Mouse (Mus musculus): ENCODE data around the gene Dop1b.
"Not testable (repeated sequence)": the region's sequence is repeated elsewhere in the genome, so short reads cannot be mapped to it uniquely, and the experiment has no call there.

The Dop1b gene

DNA sequence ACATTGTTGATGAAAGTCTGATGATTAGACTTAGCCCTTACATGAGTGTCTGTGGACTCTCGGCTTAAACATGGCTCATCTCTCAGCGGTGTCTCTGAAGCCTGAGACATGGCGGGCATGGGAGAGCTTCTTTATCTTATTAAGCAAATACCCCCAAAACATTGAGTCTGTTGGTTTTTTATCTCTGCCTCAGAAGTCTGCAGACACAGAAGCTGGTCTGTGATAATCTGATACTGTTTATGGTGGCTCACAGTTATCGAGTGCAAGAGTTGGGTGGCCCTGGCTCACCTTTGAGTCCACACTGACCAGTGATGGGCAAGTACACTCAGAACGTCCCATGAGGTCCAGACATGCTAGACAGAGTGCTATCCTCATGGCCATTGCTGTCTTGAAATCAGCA lies 63.0 kb downstream of the Dop1b start:
- Histone ChIP-seq H3K36me3 (ENCODE audit: insufficient read depth, low read length) (peaks cover 40% of the 10 kb centered on the region), H3K9me3 (ENCODE audit: low read length) (no peaks in the 10 kb centered on the region), H3K4me1 (replicated peaks; ENCODE audit: low read depth, low read length) (peaks cover 33% of the 10 kb centered on the region), H3K4me3 (replicated peaks; ENCODE audit: low read length) (no peak overlapping the region), H3K27me3 (ENCODE audit: insufficient read depth, low read length) (no peaks in the 10 kb centered on the region)
- no peak for TF ChIP-seq CTCF (conservative IDR thresholded peaks at IDR 0.05; ENCODE audit: low read length)
- TF ChIP-seq POU5F1 (IDR thresholded peaks at IDR 0.05; ENCODE audit: borderline replicate concordance, low read length), result no peak
- TF ChIP-seq NANOG (IDR thresholded peaks at IDR 0.05; ENCODE audit: borderline replicate concordance, low read length), result no peak

DNA sequence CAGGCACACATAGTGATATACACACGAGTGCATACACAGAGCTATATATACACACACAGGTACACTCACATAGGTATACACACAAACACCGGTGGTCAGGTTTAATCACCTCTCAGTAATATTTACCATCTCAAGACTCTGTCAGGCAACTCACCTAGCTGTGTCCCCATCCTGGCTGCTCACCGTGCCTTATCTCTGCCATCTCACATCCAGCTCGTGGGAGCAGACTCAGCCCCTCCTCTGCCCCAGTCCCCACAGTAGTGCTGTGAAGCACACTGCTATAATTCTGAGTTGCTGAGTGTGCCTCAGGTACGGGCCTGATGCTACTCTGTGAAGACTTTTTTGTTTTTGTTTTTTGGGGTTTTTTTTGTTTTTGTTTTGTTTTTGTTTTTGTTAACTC lies 64.8 kb downstream of the Dop1b start:
- Histone ChIP-seq H3K4me1 (replicated peaks; ENCODE audit: low read depth, low read length) (peaks cover 29% of the 10 kb centered on the region), H3K36me3 (ENCODE audit: insufficient read depth, low read length) (peaks cover 49% of the 10 kb centered on the region), H3K9me3 (ENCODE audit: low read length) (no peaks in the 10 kb centered on the region), H3K27me3 (ENCODE audit: insufficient read depth, low read length) (no peaks in the 10 kb centered on the region), H3K4me3 (replicated peaks; ENCODE audit: low read length) (no peak overlapping the region)
- TF ChIP-seq CTCF (conservative IDR thresholded peaks at IDR 0.05; ENCODE audit: low read length), result no peak
- TF ChIP-seq NANOG (IDR thresholded peaks at IDR 0.05; ENCODE audit: borderline replicate concordance, low read length), result no peak
- no peak for TF ChIP-seq POU5F1 (IDR thresholded peaks at IDR 0.05; ENCODE audit: borderline replicate concordance, low read length)

DNA sequence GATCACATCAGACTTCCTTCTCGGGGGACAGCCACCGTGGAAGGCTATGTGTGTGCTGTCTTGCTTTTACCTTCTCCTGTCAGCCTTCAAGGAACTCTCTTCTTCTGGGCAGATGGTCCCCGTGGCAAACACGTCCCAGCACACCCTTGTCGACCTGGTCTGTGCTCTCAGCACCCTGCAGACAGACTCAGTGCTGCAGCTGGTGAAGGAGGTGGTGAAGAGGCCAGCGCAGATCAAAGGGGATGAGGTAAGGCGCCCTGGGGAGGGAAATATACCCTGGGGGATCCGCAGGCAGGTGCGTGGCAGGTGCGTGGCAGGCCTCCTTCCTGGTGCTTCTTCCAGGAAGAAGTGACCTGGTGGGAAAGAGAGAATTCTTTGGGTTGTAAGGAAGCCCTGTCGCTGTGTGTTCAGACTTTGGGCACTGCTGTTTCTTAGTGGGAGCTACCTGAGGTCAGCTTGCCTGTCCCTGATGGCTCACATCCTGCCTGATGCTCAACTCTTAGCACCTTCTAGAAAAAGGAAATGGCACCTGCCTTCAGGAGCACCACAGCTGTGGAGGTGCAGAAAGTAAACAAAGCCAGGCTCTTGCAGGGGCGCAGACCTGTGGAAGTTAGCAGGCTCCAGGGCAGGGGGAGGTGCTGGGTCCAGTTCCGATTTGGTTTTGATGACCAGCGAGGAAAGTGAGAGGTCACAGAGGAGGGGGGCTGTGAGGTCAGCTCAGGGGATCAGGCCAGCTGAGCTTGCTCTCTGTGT lies 65.7 kb downstream of the Dop1b start:
- TF ChIP-seq NANOG (IDR thresholded peaks at IDR 0.05; ENCODE audit: borderline replicate concordance, low read length), result no peak
- no peak for TF ChIP-seq CTCF (conservative IDR thresholded peaks at IDR 0.05; ENCODE audit: low read length)
- TF ChIP-seq POU5F1 (IDR thresholded peaks at IDR 0.05; ENCODE audit: borderline replicate concordance, low read length), result no peak
- Histone ChIP-seq H3K4me1 (replicated peaks; ENCODE audit: low read depth, low read length) (peaks cover 29% of the 10 kb centered on the region), H3K9me3 (ENCODE audit: low read length) (no peaks in the 10 kb centered on the region), H3K27me3 (ENCODE audit: insufficient read depth, low read length) (no peaks in the 10 kb centered on the region), H3K36me3 (ENCODE audit: insufficient read depth, low read length) (peaks cover 59% of the 10 kb centered on the region), H3K4me3 (replicated peaks; ENCODE audit: low read length) (no peak overlapping the region)

DNA sequence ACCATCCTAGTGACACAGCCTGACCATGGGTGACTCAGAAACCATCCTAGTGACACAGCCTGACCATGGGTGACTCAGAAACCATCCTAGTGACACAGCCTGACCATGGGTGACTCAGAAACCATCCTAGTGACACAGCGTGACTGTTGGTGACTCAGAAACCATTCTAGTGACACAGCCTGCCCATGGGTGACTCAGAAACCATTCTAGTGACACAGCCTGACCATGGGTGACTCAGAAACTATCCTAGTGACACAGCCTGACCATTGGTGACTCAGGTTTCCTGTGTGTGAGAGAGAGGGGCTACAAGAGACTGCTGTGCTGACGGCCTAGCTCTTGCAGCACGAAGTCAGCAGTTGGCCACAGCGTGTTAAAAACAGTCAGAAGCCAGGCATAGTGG lies 66.7 kb downstream of the Dop1b start:
- Histone ChIP-seq H3K36me3 (ENCODE audit: insufficient read depth, low read length) (peaks cover 64% of the 10 kb centered on the region), H3K4me1 (replicated peaks; ENCODE audit: low read depth, low read length) (peaks cover 29% of the 10 kb centered on the region)
- H3K27me3 ChIP-seq (ENCODE audit: insufficient read depth, low read length); H3K9me3 ChIP-seq (ENCODE audit: low read length); H3K4me3 ChIP-seq (replicated peaks; ENCODE audit: low read length): not testable (repeated sequence)

DNA sequence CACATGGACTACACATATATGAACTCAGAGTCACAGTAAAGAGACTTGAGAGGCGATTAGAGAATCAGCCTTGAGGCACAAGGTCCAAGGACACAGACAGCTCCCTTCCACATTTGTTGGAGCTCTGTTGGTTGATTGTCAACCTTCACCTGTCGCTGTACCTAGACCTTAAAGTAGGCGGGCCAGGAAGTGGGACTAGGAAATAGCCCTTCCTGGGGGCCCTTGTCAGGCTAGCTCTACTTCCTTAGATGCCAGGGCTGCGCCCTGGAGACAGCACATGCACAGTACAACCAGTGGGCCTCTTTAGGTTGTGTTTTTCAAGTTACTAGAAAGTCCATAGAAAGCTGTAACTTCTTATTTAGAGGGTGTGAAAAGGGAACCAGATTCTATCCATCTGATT lies 67.8 kb downstream of the Dop1b start:
- no peaks in the 10 kb centered on the region for H3K27me3 ChIP-seq (ENCODE audit: insufficient read depth, low read length)
- peaks cover 21% of the 10 kb centered on the region for H3K4me1 ChIP-seq (replicated peaks; ENCODE audit: low read depth, low read length)
- peaks cover 69% of the 10 kb centered on the region for H3K36me3 ChIP-seq (ENCODE audit: insufficient read depth, low read length)
- H3K4me3 ChIP-seq (replicated peaks; ENCODE audit: low read length), result no peak overlapping the region
- TF ChIP-seq POU5F1 (IDR thresholded peaks at IDR 0.05; ENCODE audit: borderline replicate concordance, low read length), result no peak
- no peak for TF ChIP-seq CTCF (conservative IDR thresholded peaks at IDR 0.05; ENCODE audit: low read length)
- TF ChIP-seq NANOG (IDR thresholded peaks at IDR 0.05; ENCODE audit: borderline replicate concordance, low read length), result no peak
- peaks cover 7% of the 10 kb centered on the region; the same call in 1 of the 2 replicates for H3K9me3 ChIP-seq (ENCODE audit: low read length)

DNA sequence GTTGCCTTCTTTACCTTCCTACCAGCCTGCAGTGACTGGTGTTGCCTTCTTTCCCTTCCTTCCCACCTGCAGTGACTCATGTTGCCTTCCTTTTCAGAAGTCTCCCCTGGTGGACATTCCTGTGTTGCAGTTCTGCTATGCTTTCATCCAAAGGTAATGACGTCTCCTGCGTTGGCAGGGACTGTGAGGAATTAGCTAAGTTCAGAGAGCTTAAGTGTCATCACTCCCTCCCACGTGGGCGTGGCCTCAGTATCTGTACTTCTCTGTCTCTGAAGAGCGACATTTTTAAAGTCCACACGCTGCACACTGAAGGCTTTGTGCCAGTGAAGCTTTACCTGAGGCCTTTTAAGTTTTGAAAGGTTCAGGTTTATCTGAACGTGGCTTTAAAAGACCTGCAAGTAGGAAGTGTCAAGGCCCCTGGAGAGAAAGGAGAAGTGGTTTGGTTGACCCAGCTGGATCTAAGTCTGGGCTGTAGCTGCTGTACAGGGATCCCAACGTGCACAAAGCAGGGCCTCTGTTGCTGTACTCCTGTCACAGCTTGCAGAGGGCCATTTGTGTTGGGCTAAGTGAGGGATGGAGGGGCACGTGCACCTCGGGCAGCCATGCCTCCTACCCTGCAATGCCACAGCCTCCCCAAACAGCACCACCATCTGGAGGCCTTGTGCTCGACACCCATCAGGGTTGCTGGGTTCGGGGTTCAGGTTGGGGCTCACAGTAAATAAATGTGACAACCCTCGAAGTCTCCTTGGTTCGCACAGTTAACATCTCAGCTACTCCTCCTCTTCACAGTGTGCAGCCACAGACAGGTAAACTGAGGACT lies 69.2 kb downstream of the Dop1b start:
- no peak; the same call in none of the 2 replicates for TF ChIP-seq CTCF (conservative IDR thresholded peaks at IDR 0.05; ENCODE audit: low read length)
- no peak for TF ChIP-seq NANOG (IDR thresholded peaks at IDR 0.05; ENCODE audit: borderline replicate concordance, low read length)
- TF ChIP-seq POU5F1 (IDR thresholded peaks at IDR 0.05; ENCODE audit: borderline replicate concordance, low read length), result no peak
- H3K27me3 ChIP-seq (ENCODE audit: insufficient read depth, low read length), result no peaks in the 10 kb centered on the region

DNA sequence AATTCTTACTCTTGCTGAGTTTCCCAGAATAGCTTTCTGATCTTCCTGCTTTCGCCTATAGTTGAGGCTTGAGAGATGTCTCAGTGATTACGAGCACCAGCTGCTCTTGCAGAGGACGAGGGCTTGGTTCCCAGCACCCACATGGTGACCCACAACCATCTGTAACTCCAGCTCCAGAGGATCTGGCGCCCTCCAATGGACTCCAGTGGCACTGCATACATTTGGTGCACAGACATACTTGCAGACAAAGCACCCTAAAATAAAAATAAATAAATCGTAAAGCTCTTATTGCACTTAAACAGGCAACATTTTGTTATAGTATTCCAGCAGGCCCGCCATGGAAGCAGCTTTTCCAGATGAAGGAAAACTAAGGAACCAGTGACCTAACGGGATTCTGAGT lies 72.5 kb downstream of the Dop1b start:
- peaks cover 34% of the 10 kb centered on the region for H3K9me3 ChIP-seq (ENCODE audit: low read length)
- no peak overlapping the region for H3K4me3 ChIP-seq (replicated peaks; ENCODE audit: low read length)
- peaks cover 21% of the 10 kb centered on the region for H3K4me1 ChIP-seq (replicated peaks; ENCODE audit: low read depth, low read length)
- TF ChIP-seq CTCF (conservative IDR thresholded peaks at IDR 0.05; ENCODE audit: low read length) (peak; percentile 53), POU5F1 (IDR thresholded peaks at IDR 0.05; ENCODE audit: borderline replicate concordance, low read length) (no peak)
- H3K27me3 ChIP-seq (ENCODE audit: insufficient read depth, low read length), result no peaks in the 10 kb centered on the region
- H3K36me3 ChIP-seq (ENCODE audit: insufficient read depth, low read length), result peaks cover 62% of the 10 kb centered on the region

More for the DNA sequence above, 69.2 kb downstream of the Dop1b start:
- Histone ChIP-seq H3K9me3 (ENCODE audit: low read length) (peaks cover 7% of the 10 kb centered on the region; the same call in 1 of the 2 replicates), H3K36me3 (ENCODE audit: insufficient read depth, low read length) (peaks cover 66% of the 10 kb centered on the region), H3K4me1 (replicated peaks; ENCODE audit: low read depth, low read length) (peaks cover 23% of the 10 kb centered on the region), H3K4me3 (replicated peaks; ENCODE audit: low read length) (no peak overlapping the region)

DNA sequence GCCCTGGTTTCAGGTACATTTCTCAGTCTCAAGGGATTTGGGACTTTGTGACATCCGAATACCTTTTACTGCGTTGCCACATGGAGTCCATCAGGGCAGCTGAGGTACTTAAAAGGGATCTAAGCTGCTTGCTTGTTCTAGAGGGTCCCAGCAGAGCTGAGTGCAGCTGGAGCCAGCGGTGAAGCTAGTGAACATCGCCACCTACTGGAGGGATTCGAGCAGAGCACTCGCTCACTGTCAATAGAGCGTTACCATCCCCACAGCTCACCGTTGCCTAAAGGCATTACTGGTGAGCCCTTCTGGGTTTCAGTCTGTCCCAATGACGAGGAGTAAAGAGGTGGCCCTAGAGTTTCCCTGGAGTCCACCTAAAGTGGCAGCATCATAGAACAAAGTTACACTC lies 74.1 kb downstream of the Dop1b start:
- H3K4me3 ChIP-seq (replicated peaks; ENCODE audit: low read length), result peak overlapping the region; percentile 2; the same call in 1 of the 2 replicates
- TF ChIP-seq NANOG (IDR thresholded peaks at IDR 0.05; ENCODE audit: borderline replicate concordance, low read length) (no peak), CTCF (conservative IDR thresholded peaks at IDR 0.05; ENCODE audit: low read length) (peak; percentile 89)
- peaks cover 23% of the 10 kb centered on the region for H3K4me1 ChIP-seq (replicated peaks; ENCODE audit: low read depth, low read length)
- H3K27me3 ChIP-seq (ENCODE audit: insufficient read depth, low read length), result no peaks in the 10 kb centered on the region
- H3K36me3 ChIP-seq (ENCODE audit: insufficient read depth, low read length), result peaks cover 61% of the 10 kb centered on the region
- peaks cover 49% of the 10 kb centered on the region for H3K9me3 ChIP-seq (ENCODE audit: low read length)

All from E14TG2a.4 (cell line).